In genomic region chr5:92784037-92784860, GRCm38 (mm10) we compare ENCODE assay signal across 12 mouse cellular contexts.
DNase-seq lines count a peak whose midpoint lies in the region; ATAC-seq lines count a peak whose summit lies in the region.
"Had no signal": no experiment of that assay in that cellular context is flagged by ENCODE, and none has a peak within 500 bp of the region (broad histone marks: within the 10 kb centered on the region; RNA-seq: fewer than 3 reads in every experiment).

No protein-coding gene starts in this region.

- no peak overlapping the region for H3K4me3 ChIP-seq in intestine, embryonic 16.5 days (ENCODE audit: low read length)
- no peak overlapping the region for H3K4me3 ChIP-seq in intestine, embryonic 15.5 days (replicated peaks)
- no peak overlapping the region for H3K4me3 ChIP-seq in embryonic facial prominence, embryonic 10.5 days
- H3K4me3 ChIP-seq in kidney, embryonic 15.5 days (replicated peaks), result no peak overlapping the region
- H3K4me3 ChIP-seq: heart, embryonic 12.5 days; hindbrain, embryonic 15.5 days had no signal

- no peaks in the 10 kb centered on the region for H3K36me3 ChIP-seq in intestine, embryonic 16.5 days (ENCODE audit: control insufficient read depth, insufficient read depth, low read length)
- no peaks in the 10 kb centered on the region; the same call in 1 of the 2 replicates for H3K36me3 ChIP-seq in intestine, embryonic 15.5 days
- H3K36me3 ChIP-seq in embryonic facial prominence, embryonic 10.5 days (replicated peaks), result peaks cover 7% of the 10 kb centered on the region
- H3K36me3 ChIP-seq in kidney, embryonic 15.5 days, result no peaks in the 10 kb centered on the region
- H3K36me3 ChIP-seq: hindbrain, embryonic 15.5 days had no signal

- 0 out of 2 replicates have a peak, but pooled peaks have one; percentile 36 for ATAC-seq in intestine, embryonic 16.5 days
- no peak for ATAC-seq in intestine, embryonic 15.5 days
- peak; percentile 89 for ATAC-seq in kidney, embryonic 15.5 days (replicated peaks; ENCODE audit: low FRiP score)
- ATAC-seq: forebrain, embryonic 14.5 days had no signal

- WGBS in intestine, embryonic 16.5 days, result 36% methylated on average over 6 of the region's 6 CpGs
- 25% methylated on average over 6 of the region's 6 CpGs for WGBS in intestine, embryonic 15.5 days
- WGBS in embryonic facial prominence, embryonic 10.5 days, result 47% methylated on average over 6 of the region's 6 CpGs
- 25% methylated on average over 6 of the region's 6 CpGs for WGBS in kidney, embryonic 15.5 days

- no peak overlapping the region for H3K4me2 ChIP-seq in intestine, embryonic 16.5 days (ENCODE audit: low read depth, low read length)
- H3K4me2 ChIP-seq in intestine, embryonic 15.5 days (replicated peaks), result no peak overlapping the region
- no peak overlapping the region for H3K4me2 ChIP-seq in kidney, embryonic 15.5 days
- H3K4me2 ChIP-seq: heart, embryonic 12.5 days; hindbrain, embryonic 15.5 days had no signal

- H3K27me3 ChIP-seq in intestine, embryonic 16.5 days (replicated peaks; ENCODE audit: control insufficient read depth, insufficient read depth, low read length), result no peaks in the 10 kb centered on the region
- no peaks in the 10 kb centered on the region for H3K27me3 ChIP-seq in intestine, embryonic 15.5 days (replicated peaks)
- no peaks in the 10 kb centered on the region for H3K27me3 ChIP-seq in embryonic facial prominence, embryonic 10.5 days (replicated peaks; ENCODE audit: low read depth, poor library complexity, severe bottlenecking)
- no peaks in the 10 kb centered on the region for H3K27me3 ChIP-seq in kidney, embryonic 15.5 days
- H3K27me3 ChIP-seq: heart, embryonic 12.5 days; hindbrain, embryonic 15.5 days had no signal

- intact Hi-C loops in left cerebral cortex, postnatal 14 days (cut with DNase I), result no loop called here

- no peak overlapping the region for H3K9ac ChIP-seq in intestine, embryonic 16.5 days (ENCODE audit: low read depth, low read length)
- H3K9ac ChIP-seq in intestine, embryonic 15.5 days, result no peak overlapping the region
- no peak overlapping the region for H3K9ac ChIP-seq in kidney, embryonic 15.5 days
- H3K9ac ChIP-seq: heart, embryonic 12.5 days; hindbrain, embryonic 15.5 days had no signal

- peak; percentile 21 for DNase-seq in embryonic facial prominence, embryonic 10.5 days (ENCODE audit: low spot score)
- peak; percentile 51 for DNase-seq in lung, postnatal 10 days
- no peak for DNase-seq in left cerebral cortex, postnatal 14 days (ENCODE audit: low spot score in 2 of 2)
- DNase-seq in spleen, postnatal 36 days (ENCODE audit: low spot score in 2 of 2), result no peak
- DNase-seq: cerebellum, adult 9-10 months; thymus, postnatal 4 days had no signal

- H3K27ac ChIP-seq in intestine, embryonic 16.5 days (ENCODE audit: low read length), result no peak overlapping the region
- H3K27ac ChIP-seq in intestine, embryonic 15.5 days, result no peak overlapping the region
- no peak overlapping the region for H3K27ac ChIP-seq in embryonic facial prominence, embryonic 10.5 days (replicated peaks)
- peak overlapping the region; percentile 9; the same call in 1 of the 2 replicates for H3K27ac ChIP-seq in kidney, embryonic 15.5 days
- H3K27ac ChIP-seq: hindbrain, embryonic 15.5 days had no signal

- peaks cover 7% of the 10 kb centered on the region; the same call in 1 of the 2 replicates for H3K9me3 ChIP-seq in intestine, embryonic 16.5 days (ENCODE audit: control insufficient read depth, low read length)
- H3K9me3 ChIP-seq in intestine, embryonic 15.5 days, result no peaks in the 10 kb centered on the region
- peaks cover 7% of the 10 kb centered on the region; the same call in 1 of the 2 replicates for H3K9me3 ChIP-seq in embryonic facial prominence, embryonic 10.5 days
- H3K9me3 ChIP-seq in kidney, embryonic 15.5 days (replicated peaks), result no peaks in the 10 kb centered on the region
- H3K9me3 ChIP-seq: hindbrain, embryonic 15.5 days had no signal

- no peaks in the 10 kb centered on the region; the same call in 1 of the 2 replicates for H3K4me1 ChIP-seq in intestine, embryonic 16.5 days (ENCODE audit: control insufficient read depth, insufficient read depth, low read length)
- H3K4me1 ChIP-seq in intestine, embryonic 15.5 days (replicated peaks), result peaks cover 6% of the 10 kb centered on the region; the same call in 1 of the 2 replicates
- H3K4me1 ChIP-seq in embryonic facial prominence, embryonic 10.5 days, result peaks cover 21% of the 10 kb centered on the region
- H3K4me1 ChIP-seq in kidney, embryonic 15.5 days, result peaks cover 23% of the 10 kb centered on the region
- H3K4me1 ChIP-seq: hindbrain, embryonic 15.5 days had no signal

Comparison
In these comparisons a context has a peak if more than half of its experiments do, and no peak if none do; other contexts are left out.
1. DNase-seq: peak in embryonic facial prominence, embryonic 10.5 days (single experiment) and lung, postnatal 10 days (single experiment); none in left cerebral cortex, postnatal 14 days (0 of 2) and spleen, postnatal 36 days (0 of 2).